Mouse (Mus musculus): Measurements from ENCODE around the gene Syt2.
A peak's percentile ranks its signal among the peaks of the same experiment; 100 is the strongest.

Syt2 gene

DNA sequence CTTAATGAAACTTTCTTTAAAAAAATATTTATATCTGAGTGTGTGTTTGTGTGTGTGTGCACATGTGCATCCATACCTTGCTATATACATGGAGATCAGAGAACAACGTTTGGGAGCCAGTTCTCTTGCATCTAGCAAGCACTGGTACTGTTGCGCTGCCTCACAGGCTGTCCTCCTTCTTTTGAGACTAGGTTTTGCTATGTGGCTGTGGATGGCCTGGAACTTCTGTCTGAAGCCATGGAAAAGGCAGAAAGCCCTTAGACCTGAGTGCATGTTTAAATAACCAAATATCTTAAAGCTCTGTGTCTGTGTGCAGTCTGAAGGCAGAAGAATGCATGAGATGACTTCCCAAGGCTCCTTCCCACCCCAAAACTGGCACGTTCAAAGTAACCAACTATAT lies 126.3 kb downstream of the Syt2 start:
- no peak for DNase-seq (ENCODE audit: low read depth, low spot score)

GRCm38 (mm10) chr1:134773256-134773655 lies 126.8 kb downstream of the Syt2 start:
- no peak for DNase-seq (ENCODE audit: low read depth, low spot score)

DNA sequence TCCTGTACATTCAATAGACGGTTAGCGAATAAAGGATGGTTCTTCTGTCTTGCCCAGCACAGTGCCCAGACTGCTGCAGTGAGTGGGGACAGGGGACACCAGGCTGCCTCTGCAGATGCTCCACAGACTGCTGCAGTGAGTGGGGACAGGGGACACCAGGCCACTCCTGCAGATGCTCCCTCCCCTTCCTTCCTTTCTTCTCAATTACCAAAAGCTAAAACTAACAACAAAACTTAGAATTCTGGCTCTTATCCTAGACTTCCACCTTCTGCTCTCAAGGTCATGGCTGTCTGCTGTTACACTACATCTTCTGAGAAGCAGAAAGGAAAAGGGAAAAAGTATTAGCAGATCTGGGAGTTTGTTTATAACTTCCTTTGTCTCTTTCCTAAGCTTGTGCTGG lies 127.8 kb downstream of the Syt2 start:
- no peak for DNase-seq (ENCODE audit: low read depth, low spot score)

- DNase-seq (ENCODE audit: low read depth, low spot score) = peak; percentile 8
Measured at GRCm38 (mm10) chr1:134774728-134775287, 128.3 kb downstream of the Syt2 start.

DNA sequence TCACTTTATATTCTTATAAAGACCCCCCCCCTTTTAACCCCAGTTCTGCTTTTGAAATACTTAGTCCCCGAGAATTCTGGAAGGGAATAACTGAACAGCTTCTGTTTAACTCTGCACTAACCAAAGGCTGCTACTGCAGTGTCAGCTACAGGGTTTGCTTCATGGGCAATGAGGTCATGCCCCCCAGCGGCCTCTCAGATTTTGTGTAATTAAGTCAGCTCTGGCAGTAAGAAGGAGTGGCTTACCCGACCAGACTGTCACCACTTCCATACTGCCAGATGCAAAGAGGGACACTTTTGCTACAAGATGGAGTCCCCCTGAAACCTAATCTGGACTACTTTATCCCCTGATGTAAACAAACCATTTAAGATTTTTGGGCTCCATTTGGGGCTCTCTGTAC lies 129.2 kb downstream of the Syt2 start:
- DNase-seq (ENCODE audit: low read depth, low spot score) = no peak

DNA sequence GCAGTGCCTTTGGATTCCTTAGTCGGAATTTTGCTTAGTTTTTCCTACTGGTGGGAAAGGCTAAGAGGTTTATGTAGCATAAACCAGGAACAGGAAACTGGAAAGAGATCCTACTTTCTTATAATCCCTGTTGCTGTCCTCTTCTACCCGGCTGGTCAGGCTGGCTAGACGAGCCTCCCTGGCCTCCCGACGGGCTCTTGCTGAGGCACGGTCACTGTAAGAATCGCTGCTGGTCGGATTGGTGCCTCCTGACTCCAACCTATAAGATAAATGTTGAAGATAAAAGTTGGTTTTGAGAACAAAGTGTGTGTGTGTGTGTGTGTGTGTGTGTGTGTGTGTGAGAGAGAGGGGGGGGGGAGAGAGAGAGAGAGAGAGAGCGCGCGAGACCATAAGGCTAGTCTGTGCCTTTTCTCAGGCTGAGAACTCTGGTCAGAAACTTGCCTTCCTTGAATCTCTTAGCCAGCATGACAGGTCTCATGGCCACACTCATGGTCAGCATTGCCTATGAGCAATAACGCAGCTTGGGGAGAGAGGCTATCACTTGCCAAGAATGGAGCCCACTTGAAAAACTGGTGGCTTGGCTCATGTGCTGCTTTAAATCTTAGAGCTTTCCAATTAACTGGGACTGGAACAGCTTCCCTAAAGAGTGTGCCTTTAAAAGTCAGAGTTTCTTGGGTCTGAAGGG lies 130.9 kb downstream of the Syt2 start:
- no peak for DNase-seq (ENCODE audit: low read depth, low spot score)

DNA sequence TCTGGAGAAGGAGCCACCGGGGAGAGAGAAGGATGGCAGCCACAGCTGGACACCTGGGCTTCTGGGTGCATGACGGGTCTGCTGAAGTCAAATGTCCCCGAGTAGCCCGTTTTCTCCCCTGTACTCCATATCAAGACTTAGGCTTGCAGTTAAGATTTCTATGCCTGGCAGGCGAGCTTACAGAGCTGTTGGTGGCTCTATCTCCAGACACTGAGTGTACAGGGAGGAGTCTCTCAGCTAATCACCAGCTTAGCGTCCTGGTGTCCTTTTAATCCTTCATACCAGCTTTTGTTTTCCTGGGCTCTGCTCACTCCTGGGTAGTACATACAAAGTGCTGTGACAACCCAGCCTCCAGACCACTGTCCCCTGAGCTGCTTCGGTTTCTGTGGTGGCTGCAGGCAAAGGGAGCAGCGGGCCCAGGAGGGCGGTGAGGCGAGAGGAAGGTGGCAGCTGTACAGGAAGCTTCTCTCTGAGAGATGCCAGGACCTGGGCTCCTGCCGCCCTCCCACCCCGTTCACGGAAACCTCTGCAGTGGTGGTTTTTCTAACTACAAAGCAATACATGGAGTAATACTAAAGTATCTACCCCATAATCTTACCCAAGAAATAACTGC lies 131.6 kb downstream of the Syt2 start:
- DNase-seq (ENCODE audit: low read depth, low spot score) = no peak

- no peak for DNase-seq (ENCODE audit: low read depth, low spot score)
Measured at GRCm38 (mm10) chr1:134782797-134783196, 136.3 kb downstream of the Syt2 start.

DNA sequence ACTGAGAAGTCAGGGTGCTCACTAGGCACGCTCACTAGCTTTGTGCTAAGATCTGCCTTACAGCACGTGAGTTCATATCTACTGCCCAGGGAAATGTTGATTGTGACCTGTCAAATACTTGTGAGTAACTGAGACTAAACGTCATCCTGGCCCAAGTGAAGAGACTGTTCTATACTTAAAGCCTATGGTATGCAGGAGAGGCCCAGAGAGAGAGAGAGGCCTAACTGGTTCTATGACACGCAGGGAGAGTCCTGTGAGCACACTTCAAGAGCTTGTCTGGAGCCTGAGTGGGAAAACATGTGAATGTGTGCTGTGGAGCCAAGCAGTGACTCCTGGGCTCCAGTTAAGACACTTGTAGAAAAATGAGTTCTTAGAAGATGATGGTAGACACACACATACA lies 137.5 kb downstream of the Syt2 start:
- DNase-seq (ENCODE audit: low read depth, low spot score) = no peak

DNA sequence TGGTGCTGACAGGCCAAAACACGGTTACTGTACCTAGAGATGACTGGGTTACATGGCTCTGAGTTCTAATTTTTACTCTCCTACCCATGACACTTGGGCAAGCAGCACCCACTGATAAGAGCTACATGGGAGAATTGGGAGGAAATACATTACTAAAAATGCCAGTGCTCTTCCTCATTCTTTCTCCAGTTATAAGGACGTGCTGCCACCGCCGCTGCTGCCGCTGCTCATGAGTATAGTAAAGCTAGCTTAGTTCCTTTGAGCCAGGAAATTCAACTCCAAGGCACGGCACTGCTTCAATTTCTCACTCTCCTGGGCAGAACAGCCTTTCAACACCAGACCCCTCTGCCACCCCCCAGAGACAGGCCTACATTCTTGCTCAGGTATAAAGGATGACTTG lies 138.0 kb downstream of the Syt2 start:
- no peak for DNase-seq (ENCODE audit: low read depth, low spot score)

DNA sequence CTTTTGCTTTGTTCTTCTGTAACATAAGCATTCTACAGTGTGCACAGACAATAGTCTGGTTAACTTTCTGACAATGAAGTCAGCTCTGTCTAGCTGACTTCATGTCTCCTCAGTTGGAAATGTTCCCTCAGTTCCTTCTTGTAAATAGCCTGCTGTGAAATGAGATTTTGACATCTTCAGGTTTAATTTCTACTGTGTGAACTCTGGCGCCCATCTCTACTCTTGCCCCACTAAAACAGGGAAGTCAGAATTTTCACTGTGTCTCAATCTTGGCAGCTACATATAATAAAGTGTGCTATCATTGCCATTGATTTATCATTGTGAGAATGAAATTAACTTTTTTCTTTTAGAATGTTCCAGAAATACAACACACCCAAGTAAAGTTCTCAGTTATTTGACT lies 138.4 kb downstream of the Syt2 start:
- DNase-seq (ENCODE audit: low read depth, low spot score) = no peak

DNA sequence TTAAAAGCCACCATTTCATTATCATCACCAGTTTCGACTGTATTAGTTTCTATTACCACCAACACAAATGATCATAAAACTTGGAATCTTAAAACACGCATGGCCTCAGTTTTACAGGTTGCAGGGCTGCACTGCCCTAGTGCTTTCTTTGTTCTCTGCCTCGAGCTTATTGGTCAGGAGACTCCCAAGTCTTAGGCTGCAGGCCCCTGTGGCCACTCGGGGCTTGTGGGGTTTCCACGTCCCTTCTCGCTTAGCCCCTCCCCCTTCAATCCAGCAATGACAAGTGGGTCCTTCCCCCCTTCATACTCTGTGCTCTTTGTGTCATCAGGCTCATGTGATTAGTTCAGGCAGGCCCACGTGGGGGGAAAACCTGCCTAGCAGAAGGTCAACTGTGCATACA lies 141.6 kb downstream of the Syt2 start:
- DNase-seq (ENCODE audit: low read depth, low spot score) = no peak

GRCm38 (mm10) chr1:134790716-134791439 lies 144.4 kb downstream of the Syt2 start:
- no peak for DNase-seq (ENCODE audit: low read depth, low spot score)

- DNase-seq (ENCODE audit: low read depth, low spot score) = no peak
Measured at GRCm38 (mm10) chr1:134791456-134791855, 145.0 kb downstream of the Syt2 start.

DNA sequence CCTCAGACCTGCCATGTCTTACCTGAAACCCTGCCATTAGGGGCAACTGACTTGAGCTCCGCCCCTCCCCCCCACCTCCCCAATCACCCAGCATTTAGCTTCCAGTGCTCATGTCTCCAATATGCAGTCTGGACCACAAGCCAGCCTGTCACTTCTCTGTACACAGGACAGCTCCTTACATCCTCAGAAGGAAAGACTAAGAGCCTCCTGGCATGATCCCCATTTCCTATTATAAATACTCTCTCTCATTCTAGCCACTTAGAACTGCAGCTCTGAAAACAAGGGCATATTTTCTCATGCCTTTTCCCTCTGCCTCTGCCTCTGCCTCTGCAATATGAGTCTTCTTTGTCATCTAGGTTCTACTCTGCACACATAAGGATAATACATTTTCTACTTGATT lies 149.6 kb downstream of the Syt2 start:
- no peak for DNase-seq (ENCODE audit: low read depth, low spot score)

DNA sequence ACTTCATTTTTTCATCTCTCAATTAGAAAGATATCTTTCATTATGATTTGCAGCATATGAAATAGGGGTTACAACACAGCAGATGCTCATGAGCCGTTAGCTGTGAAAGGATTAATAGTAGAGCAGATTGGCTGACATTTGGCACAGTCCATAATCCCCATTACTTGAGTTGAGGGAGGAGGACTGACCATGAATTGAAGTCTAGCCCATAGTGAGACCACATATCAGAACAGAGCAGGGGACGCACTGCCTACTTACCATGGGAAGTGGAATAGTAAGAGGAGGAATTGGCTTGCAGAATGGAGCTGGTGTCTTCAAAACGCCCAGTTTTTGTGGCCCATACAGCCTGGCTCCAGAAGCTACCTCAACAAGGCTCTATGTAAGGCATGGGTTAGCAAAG lies 150.1 kb downstream of the Syt2 start:
- DNase-seq (ENCODE audit: low read depth, low spot score) = no peak

GRCm38 (mm10) chr1:134801758-134802157 lies 155.3 kb downstream of the Syt2 start:
- no peak for DNase-seq (ENCODE audit: low read depth, low spot score)

DNA sequence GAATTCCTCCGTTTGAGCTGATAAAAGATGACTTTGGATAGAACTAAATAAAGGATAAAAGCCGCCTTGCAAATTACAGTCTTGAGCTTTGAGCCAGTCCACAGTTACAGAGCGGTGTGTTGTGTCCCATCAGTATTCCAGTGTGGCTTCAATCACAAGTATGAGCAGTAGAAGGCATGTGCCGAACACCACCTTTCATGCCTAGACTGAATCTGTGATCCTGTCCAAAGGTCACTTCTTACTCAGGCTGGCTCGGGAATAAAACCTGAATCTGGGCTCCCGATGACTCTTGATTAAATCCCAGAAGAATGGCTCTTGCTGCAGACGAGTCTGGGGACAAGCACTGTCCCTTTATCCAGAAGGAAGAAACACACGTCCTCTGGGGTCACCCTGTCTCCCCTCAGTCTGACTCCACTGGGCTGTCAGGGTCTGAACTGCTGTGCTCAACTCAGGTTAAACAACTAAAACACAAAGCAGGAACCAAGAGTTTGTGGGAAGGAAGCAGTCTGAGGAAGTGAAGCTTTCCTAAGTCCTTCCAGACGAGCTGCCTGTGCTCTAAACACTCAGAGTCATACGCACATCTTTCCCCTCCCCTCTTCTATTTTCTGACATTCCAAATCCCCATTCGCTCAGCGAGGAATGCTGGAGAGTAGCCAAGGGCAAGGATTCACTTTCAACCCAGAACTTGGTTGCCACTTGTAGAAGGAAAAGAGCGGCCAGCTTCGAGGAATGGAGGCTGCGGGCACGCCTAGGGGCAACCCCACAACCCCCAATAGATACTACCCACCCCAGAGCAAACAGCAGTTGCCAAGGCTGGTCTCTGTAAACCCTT lies 157.0 kb downstream of the Syt2 start:
- peak; percentile 13 for DNase-seq (ENCODE audit: low read depth, low spot score)

- no peak for DNase-seq (ENCODE audit: low read depth, low spot score)
Measured at GRCm38 (mm10) chr1:134804373-134804772, 157.9 kb downstream of the Syt2 start.

DNA sequence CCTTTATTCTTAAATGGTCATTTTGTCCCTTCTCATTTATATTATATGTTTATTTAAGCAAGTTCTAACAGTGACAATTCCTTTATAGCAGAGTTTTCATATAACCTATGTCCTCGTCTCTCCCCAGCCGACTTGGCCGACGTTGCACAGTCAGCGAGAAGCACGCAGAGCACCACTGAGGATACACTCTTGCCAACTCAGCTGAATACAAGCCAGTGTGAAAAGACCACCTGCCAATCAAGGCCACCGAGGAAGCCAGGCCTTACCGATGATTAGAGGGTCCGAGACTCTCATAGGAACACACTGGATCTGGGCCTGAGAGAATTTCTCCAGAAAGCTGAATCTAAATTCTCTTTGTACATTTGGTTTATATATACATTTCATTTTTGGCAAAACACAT lies 159.0 kb downstream of the Syt2 start:
- DNase-seq (ENCODE audit: low read depth, low spot score) = no peak
